Mouse (Mus musculus) midbrain, embryonic 15.5 days (tissue): ENCODE data around the gene Gm5725. TPM values are rescaled to one million over a fixed set of nuclear protein-coding genes. Genes with fewer than 3 reads are reported as not detected.
"Not testable (repeated sequence)": the region's sequence is repeated elsewhere in the genome, so short reads cannot be mapped to it uniquely, and the experiment has no call there.

Source experiments
- ATAC-seq: fragments of 200-750 bp; cut with Nextera tagmentation; replicated peaks from 2 replicates; pipeline ENCODE4 v1.8.0; 2017; ENCODE audit warnings: moderate TSS enrichment
- H3K27ac ChIP-seq: fragments of 300-500 bp; sonication (generic); 2 replicates; pipeline ENCODE4 v1.5.1; 2015; ENCODE audit warnings: mild to moderate bottlenecking, inconsistent platforms
- H3K27me3 ChIP-seq: fragments of 300-500 bp; sonication (generic); replicated peaks from 2 replicates; pipeline ENCODE4 v1.6.1; 2015; ENCODE audit warnings: inconsistent platforms
- H3K36me3 ChIP-seq: fragments of 300-500 bp; sonication (generic); replicated peaks from 2 replicates; pipeline ENCODE4 v1.6.1; 2015; ENCODE audit warnings: inconsistent platforms
- H3K4me1 ChIP-seq: fragments of 300-500 bp; sonication (generic); 2 replicates; pipeline ENCODE4 v1.6.1; 2015; ENCODE audit warnings: inconsistent platforms
- H3K4me2 ChIP-seq: fragments of 300-500 bp; sonication (generic); 2 replicates; pipeline ENCODE4 v1.6.1; 2015; ENCODE audit warnings: inconsistent platforms, mild to moderate bottlenecking, moderate library complexity
- H3K4me3 ChIP-seq: fragments of 300-500 bp; sonication (generic); 2 replicates; pipeline ENCODE4 v1.5.1; 2015; ENCODE audit warnings: mild to moderate bottlenecking, inconsistent platforms
- H3K9ac ChIP-seq: fragments of 300-500 bp; sonication (generic); 2 replicates; pipeline ENCODE4 v1.6.1; 2015; ENCODE audit warnings: mild to moderate bottlenecking, inconsistent platforms
- H3K9me3 ChIP-seq: fragments of 300-500 bp; sonication (generic); 2 replicates; pipeline ENCODE4 v1.6.1; 2016; ENCODE audit warnings: inconsistent platforms
- WGBS: fragments of 180-500 bp; shearing (Covaris S2); methylation state at CpG from one replicate; pipeline ENCODE4 v1.1.7; 2015; ENCODE audit warnings: mixed read lengths; 5-methylcytosine and 5-hydroxymethylcytosine counted together
- polyA plus RNA-seq: library from polyadenylated mRNA; unstranded; fragments of >200 nt; fragmentation: Nextera tagmentation; extraction: Ambion mirVana; gene quantifications from 2 replicates; pipeline ENCODE4 v1.2.1, GENCODE M21; 2015

Gm5725 gene
- polyA plus RNA-seq: not detected in 2 replicates

GRCm38 (mm10) chr7:21844167-21844566, at the start of gene Gm5725:
Gm5725 (minus strand) TSS chr7:21844267.
- not testable (repeated sequence) for H3K4me2 ChIP-seq, H3K27me3 ChIP-seq, ATAC-seq, H3K27ac ChIP-seq, H3K4me1 ChIP-seq, H3K4me3 ChIP-seq, H3K9me3 ChIP-seq, H3K36me3 ChIP-seq, H3K9ac ChIP-seq
- no CpG with 5 or more reads among the region's 1 CpGs for WGBS

- not testable (repeated sequence) for H3K4me3 ChIP-seq, H3K36me3 ChIP-seq, H3K4me2 ChIP-seq, H3K9me3 ChIP-seq, H3K4me1 ChIP-seq, H3K27me3 ChIP-seq, ATAC-seq, H3K27ac ChIP-seq, H3K9ac ChIP-seq
- no CpG with 5 or more reads among the region's 1 CpGs for WGBS
These were observed 12.0 kb downstream of the Gm5725 start, which contains the start of gene Vmn1r135 for GRCm38 (mm10) chr7:21832051-21832450. Vmn1r135 (plus strand) TSS chr7:21832351.

- H3K9me3 ChIP-seq, H3K36me3 ChIP-seq, H3K27me3 ChIP-seq, H3K4me2 ChIP-seq, H3K4me3 ChIP-seq, ATAC-seq, H3K9ac ChIP-seq, H3K27ac ChIP-seq, H3K4me1 ChIP-seq: not testable (repeated sequence)
- no CpG with 5 or more reads among the region's 3 CpGs for WGBS
These were observed 47.4 kb downstream of the Gm5725 start, which contains the start of gene Gm4177 for GRCm38 (mm10) chr7:21796628-21797027. Gm4177 (minus strand) TSS chr7:21796728.

Other genes with a start within 250 kb of the Gm5725 start
- not detected in 2 replicates for gene Vmn1r132, start 230.2 kb downstream of the Gm5725 start, polyA plus RNA-seq
- not detected in 2 replicates for gene Gm4175, start 82.8 kb downstream of the Gm5725 start, polyA plus RNA-seq
- not detected in 2 replicates for gene Gm4177, start 47.5 kb downstream of the Gm5725 start, polyA plus RNA-seq
- gene Vmn1r135, start 11.9 kb downstream of the Gm5725 start, polyA plus RNA-seq: not detected in 2 replicates
- gene Gm5891, start 77.0 kb upstream of the Gm5725 start, polyA plus RNA-seq: not detected in 2 replicates
- not detected in 2 replicates for gene Vmn1r137, start 150.3 kb upstream of the Gm5725 start, polyA plus RNA-seq
- not detected in 2 replicates for gene Vmn1r138, start 184.6 kb upstream of the Gm5725 start, polyA plus RNA-seq
- not detected in 2 replicates for gene Gm6176, start 212.0 kb upstream of the Gm5725 start, polyA plus RNA-seq
- not detected in 2 replicates for gene Vmn1r139, start 224.8 kb upstream of the Gm5725 start, polyA plus RNA-seq